Mouse (Mus musculus) layer of hippocampus, adult 18-20 months (tissue): ENCODE measurements around the gene Zfp12. TPM values are rescaled to one million over a fixed set of nuclear protein-coding genes. Genes with fewer than 3 reads are reported as not detected.

Experiments
- total RNA-seq, 2 experiments: library from RNA; stranded (reverse); gene quantifications; 2 replicates each; pipeline ENCODE4 v1.2.3; 2021

Gene Zfp12
- total RNA-seq, 2 experiments from 2014 or later: 31.6 to 36.7 TPM

Other genes with a start within 250 kb of the Zfp12 start
- gene Rnf216, start 122.2 kb upstream of the Zfp12 start, total RNA-seq: 10 to 100 TPM; 48.2 to 49.3 TPM
- under 1 TPM in 1 of 2 experiments, not detected in 1; 0.12 TPM for gene Olfr718-ps1, start 87.6 kb upstream of the Zfp12 start, total RNA-seq
- gene Rbak, start 54.4 kb upstream of the Zfp12 start, total RNA-seq: 10 to 100 TPM; 14.3 to 15.1 TPM
- not detected for gene Spdye4b, start 54.1 kb upstream of the Zfp12 start, total RNA-seq
- gene Spdye4a, start 8.3 kb upstream of the Zfp12 start, total RNA-seq: not detected
- gene Zfp316, start 34.9 kb downstream of the Zfp12 start, total RNA-seq: 10 to 100 TPM; 23.7 to 24.7 TPM
- 1 to 10 TPM; 4.1 to 4.2 TPM for gene Zfp853, start 58.5 kb downstream of the Zfp12 start, total RNA-seq
- gene E130309D02Rik, start 80.2 kb downstream of the Zfp12 start, total RNA-seq: 10 to 100 TPM; 26.3 to 26.5 TPM
- gene Zdhhc4, start 94.1 kb downstream of the Zfp12 start, total RNA-seq: 10 to 100 TPM; 46.2 to 51.5 TPM
- gene Grid2ip, start 122.2 kb downstream of the Zfp12 start, total RNA-seq: 1 to 10 TPM; 1.5 to 2.0 TPM
- gene Kdelr2, start 168.7 kb downstream of the Zfp12 start, total RNA-seq: 10 to 100 TPM; 35.3 to 38.9 TPM
- 10 to 100 TPM; 29.1 TPM for gene Daglb, start 229.4 kb downstream of the Zfp12 start, total RNA-seq